Mouse (Mus musculus): ENCODE results near the gene Vgll2.

- TF ChIP-seq GATA1 (IDR thresholded peaks at IDR 0.05; ENCODE audit: borderline replicate concordance, low read length) (no peak), FLI1 (IDR thresholded peaks at IDR 0.05; ENCODE audit: low read length) (no peak)
These were observed 11.4 kb downstream of the Vgll2 start for GRCm38 (mm10) chr10:52033729-52034128.

Data from megakaryocyte, embryonic 14.5 days (primary cell).